Mouse (Mus musculus): ENCODE measurements around the gene 4930444G20Rik. TPM values are rescaled to one million over a fixed set of nuclear protein-coding genes. Genes with fewer than 3 reads are reported as not detected.
"Not testable (repeated sequence)": the region's sequence is repeated elsewhere in the genome, so short reads cannot be mapped to it uniquely, and the experiment has no call there.

The 4930444G20Rik gene
- polyA plus RNA-seq, 1 experiment from 2014 or later, result not detected

GRCm38 (mm10) chr10:22036256-22036655 lies 31.6 kb downstream of the 4930444G20Rik start:
- not testable (repeated sequence) for ATAC-seq (ENCODE audit: low FRiP score); H3K36me3 ChIP-seq (ENCODE audit: control insufficient read depth, insufficient read depth, low read length); H3K9ac ChIP-seq (ENCODE audit: low read length); H3K27ac ChIP-seq (ENCODE audit: low read depth, low read length); H3K27me3 ChIP-seq (ENCODE audit: control insufficient read depth, insufficient read depth, low read length); H3K4me3 ChIP-seq (ENCODE audit: low read depth, low read length); H3K4me2 ChIP-seq; H3K4me1 ChIP-seq (ENCODE audit: control insufficient read depth, insufficient read depth, low read length); H3K9me3 ChIP-seq (ENCODE audit: control insufficient read depth, low read length)
- WGBS, result 11% methylated on average over 3 of the region's 3 CpGs
- peak; percentile 94 for DNase-seq (ENCODE audit: low spot score, missing footprints)

- no peaks in the 10 kb centered on the region for H3K36me3 ChIP-seq (ENCODE audit: control insufficient read depth, insufficient read depth, low read length)
- H3K9me3 ChIP-seq (ENCODE audit: control insufficient read depth, low read length), result no peaks in the 10 kb centered on the region
- DNase-seq (ENCODE audit: low spot score, missing footprints) (peak; percentile 92), ATAC-seq (ENCODE audit: low FRiP score) (no peak)
- no peaks in the 10 kb centered on the region for H3K4me1 ChIP-seq (ENCODE audit: control insufficient read depth, insufficient read depth, low read length)
- no peak overlapping the region for H3K4me2 ChIP-seq
- H3K27me3 ChIP-seq (ENCODE audit: control insufficient read depth, insufficient read depth, low read length), result no peaks in the 10 kb centered on the region
- no peak overlapping the region for H3K9ac ChIP-seq (ENCODE audit: low read length)
- no peak overlapping the region for H3K4me3 ChIP-seq (ENCODE audit: low read depth, low read length)
- 6% methylated on average over 9 of the region's 9 CpGs for WGBS
- no peak overlapping the region for H3K27ac ChIP-seq (ENCODE audit: low read depth, low read length)
Observed at GRCm38 (mm10) chr10:22034303-22034702, 33.6 kb downstream of the 4930444G20Rik start.

GRCm38 (mm10) chr10:22018618-22019017 lies 49.3 kb downstream of the 4930444G20Rik start:
- ATAC-seq (ENCODE audit: low FRiP score), result no peak
- Histone ChIP-seq H3K9me3 (ENCODE audit: control insufficient read depth, low read length) (no peaks in the 10 kb centered on the region), H3K4me1 (ENCODE audit: control insufficient read depth, insufficient read depth, low read length) (peaks cover 4% of the 10 kb centered on the region), H3K27ac (ENCODE audit: low read depth, low read length) (no peak overlapping the region), H3K4me3 (ENCODE audit: low read depth, low read length) (no peak overlapping the region), H3K4me2 (no peak overlapping the region), H3K27me3 (ENCODE audit: control insufficient read depth, insufficient read depth, low read length) (no peaks in the 10 kb centered on the region), H3K9ac (ENCODE audit: low read length) (no peak overlapping the region), H3K36me3 (ENCODE audit: control insufficient read depth, insufficient read depth, low read length) (no peaks in the 10 kb centered on the region)
- DNase-seq (ENCODE audit: low spot score, missing footprints), result no peak
- WGBS, result 94% methylated on average over 4 of the region's 4 CpGs

GRCm38 (mm10) chr10:22017469-22018159 lies 50.3 kb downstream of the 4930444G20Rik start:
- Histone ChIP-seq H3K4me2 (no peak overlapping the region), H3K36me3 (ENCODE audit: control insufficient read depth, insufficient read depth, low read length) (no peaks in the 10 kb centered on the region), H3K27ac (ENCODE audit: low read depth, low read length) (peak overlapping the region; percentile 35), H3K27me3 (ENCODE audit: control insufficient read depth, insufficient read depth, low read length) (no peaks in the 10 kb centered on the region), H3K4me1 (ENCODE audit: control insufficient read depth, insufficient read depth, low read length) (peaks cover 4% of the 10 kb centered on the region), H3K4me3 (ENCODE audit: low read depth, low read length) (no peak overlapping the region), H3K9ac (ENCODE audit: low read length) (no peak overlapping the region), H3K9me3 (ENCODE audit: control insufficient read depth, low read length) (no peaks in the 10 kb centered on the region)
- WGBS, result 26% methylated on average over 16 of the region's 16 CpGs
- ATAC-seq (ENCODE audit: low FRiP score) (peak; percentile 78), DNase-seq (ENCODE audit: low spot score, missing footprints) (peak; percentile 91)

Other genes starting within 250 kb of the 4930444G20Rik start
- 20.8 and 25.7 TPM in 2 replicates for gene Sgk1, start 185.9 kb downstream of the 4930444G20Rik start, polyA plus RNA-seq (2014; fragmentation: Nextera tagmentation; extraction: Ambion mirVana)
- gene E030030I06Rik, start 81.2 kb upstream of the 4930444G20Rik start, polyA plus RNA-seq (2014; fragmentation: Nextera tagmentation; extraction: Ambion mirVana), result 24.8 and 29.2 TPM in 2 replicates
- gene Raet1e, start 90.5 kb upstream of the 4930444G20Rik start, polyA plus RNA-seq (2014; fragmentation: Nextera tagmentation; extraction: Ambion mirVana), result 18.1 and 18.4 TPM in 2 replicates
- gene H60b, start 90.5 kb upstream of the 4930444G20Rik start, polyA plus RNA-seq (2014; fragmentation: Nextera tagmentation; extraction: Ambion mirVana), result 1.00 and 1.0 TPM in 2 replicates